Mouse (Mus musculus) myocyte (in vitro differentiated cells): ENCODE data around the gene Lysmd3. TPM values are rescaled to one million over a fixed set of nuclear protein-coding genes. Genes with fewer than 3 reads are reported as not detected.
"Not testable (repeated sequence)": the region's sequence is repeated elsewhere in the genome, so short reads cannot be mapped to it uniquely, and the experiment has no call there.

Experiments
- H3K27me3 ChIP-seq: one replicate; pipeline ENCODE4 v1.6.1; 2011; ENCODE audit not compliant: control insufficient read depth, insufficient read depth, insufficient read length
- H3K36me3 ChIP-seq: one replicate; pipeline ENCODE4 v1.6.1; 2011; ENCODE audit not compliant: control insufficient read depth, insufficient read depth
- H3K4me2 ChIP-seq: one replicate; pipeline ENCODE4 v1.6.1; 2011; ENCODE audit warnings: low read depth, control low read depth
- H3K4me3 ChIP-seq: one replicate; pipeline ENCODE4 v1.5.1; 2011; ENCODE audit warnings: mild to moderate bottlenecking, control low read depth, moderate library complexity
- H3K79me2 ChIP-seq: one replicate; pipeline ENCODE4 v1.6.1; 2011; ENCODE audit not compliant: control insufficient read depth, insufficient read depth
- H3ac ChIP-seq: one replicate; pipeline ENCODE4 v1.6.1; 2011; ENCODE audit not compliant: control insufficient read depth, insufficient read length
- CEBPB ChIP-seq: IDR thresholded peaks from 2 replicates; pipeline ENCODE4 v1.6.1; 2011; ENCODE audit warnings: mild to moderate bottlenecking, moderate library complexity; ENCODE audit not compliant: poor library complexity, insufficient read depth, severe bottlenecking
- E2F4 ChIP-seq: IDR thresholded peaks from one replicate; pipeline ENCODE4 v1.6.1; 2011; ENCODE audit warnings: mild to moderate bottlenecking, control low read depth, moderate library complexity; ENCODE audit not compliant: insufficient read depth
- MAX ChIP-seq: IDR thresholded peaks from one replicate; pipeline ENCODE4 v1.6.1; 2011; ENCODE audit warnings: low read depth, mild to moderate bottlenecking, control low read depth
- MYOD1 ChIP-seq, 3 experiments: IDR thresholded peaks; one replicate each; pipeline ENCODE4 v1.6.1; 2011; ENCODE audit warnings: control low read depth in 2 of 3, low read depth in 2 of 3, mild to moderate bottlenecking in 2 of 3, moderate library complexity in 1 of 3; ENCODE audit not compliant: insufficient read length in 2 of 3, control insufficient read depth in 1 of 3
- MYOG ChIP-seq, 3 experiments: IDR thresholded peaks; one replicate each; pipeline ENCODE4 v1.6.1; 2011; ENCODE audit warnings: control low read depth in 2 of 3, low read depth in 2 of 3, mild to moderate bottlenecking in 2 of 3; ENCODE audit not compliant: insufficient read length in 2 of 3, control insufficient read depth in 1 of 3, insufficient read depth in 1 of 3
- POLR2A ChIP-seq: IDR thresholded peaks from one replicate; pipeline ENCODE4 v1.6.1; 2011; ENCODE audit warnings: low read depth, mild to moderate bottlenecking, control low read depth, moderate library complexity; ENCODE audit not compliant: insufficient read length
- POLR2AphosphoS2 ChIP-seq: IDR thresholded peaks from one replicate; pipeline ENCODE4 v1.6.1; 2011; ENCODE audit warnings: low read depth, control low read depth; ENCODE audit not compliant: insufficient read length
- REST ChIP-seq: IDR thresholded peaks from one replicate; pipeline ENCODE4 v1.6.1; 2011; ENCODE audit warnings: mild to moderate bottlenecking, control low read depth, moderate library complexity; ENCODE audit not compliant: insufficient read depth, insufficient read length
- SRF ChIP-seq: IDR thresholded peaks from one replicate; pipeline ENCODE4 v1.6.1; 2011; ENCODE audit warnings: low read depth; ENCODE audit not compliant: control insufficient read depth, insufficient read length
- TCF12 ChIP-seq: IDR thresholded peaks from one replicate; pipeline ENCODE4 v1.6.1; 2011; ENCODE audit warnings: mild to moderate bottlenecking, control low read depth; ENCODE audit not compliant: poor library complexity, insufficient read depth, severe bottlenecking
- TCF3 ChIP-seq: IDR thresholded peaks from one replicate; pipeline ENCODE4 v1.6.1; 2011; ENCODE audit warnings: low read depth, control low read depth; ENCODE audit not compliant: insufficient read length
- USF1 ChIP-seq: IDR thresholded peaks from one replicate; pipeline ENCODE4 v1.6.1; 2011; ENCODE audit warnings: low read depth, mild to moderate bottlenecking, control low read depth, moderate library complexity
- polyA plus RNA-seq: library from polyadenylated mRNA; unstranded; fragments of >200 nt; fragmentation: generic; extraction: Trizol; gene quantifications from one replicate; pipeline ENCODE4 v1.2.1, GENCODE M21; 2012; ENCODE audit warnings: missing spikeins

The Lysmd3 gene
- polyA plus RNA-seq: 4.2 TPM

DNA sequence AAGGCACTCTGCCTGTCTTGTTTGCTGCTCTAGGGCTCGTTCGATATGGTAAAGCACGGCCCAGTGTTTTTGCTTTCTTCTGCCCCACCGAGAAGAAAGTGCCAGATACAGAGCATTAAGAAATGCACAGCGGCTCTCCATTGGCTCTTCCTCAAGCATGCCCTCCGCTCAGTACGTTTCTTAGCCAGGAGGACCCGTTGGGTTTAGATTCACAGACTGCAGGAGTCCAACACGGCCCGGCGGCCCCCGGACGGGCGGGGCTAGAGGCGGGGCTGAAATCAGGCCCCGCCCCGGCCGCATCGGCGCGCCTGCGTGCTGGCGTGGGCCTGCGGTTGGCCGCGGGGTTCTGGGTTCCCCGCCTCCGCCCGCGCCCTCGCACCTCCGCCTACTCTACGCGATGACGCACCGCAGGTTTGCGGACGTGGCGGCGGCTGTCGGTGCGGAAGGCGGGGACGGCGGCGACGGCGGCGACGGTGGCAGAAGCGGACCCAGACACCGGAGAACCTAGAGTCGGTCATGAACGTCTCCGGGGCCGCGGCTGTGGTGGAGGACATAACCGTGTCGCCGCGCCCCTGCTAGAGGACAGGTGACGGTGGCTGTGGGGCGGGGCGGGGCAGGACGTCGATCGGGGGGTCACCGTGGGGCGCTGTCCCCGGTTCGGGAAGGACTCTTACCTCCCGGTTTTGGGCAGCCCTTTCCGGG, at the start of gene Lysmd3:
Gene Lysmd3, plus strand, starts transcription at position 313 of the 702 bp plus-strand sequence.
- TF ChIP-seq TCF3 (peak; percentile 18), MYOG (IDR thresholded peaks at IDR 0.05; ENCODE audit: control insufficient read depth in 1 of 3, insufficient read depth in 1 of 3, insufficient read length in 2 of 3, low read depth in 2 of 3) (peak in 2 of 3 experiments; percentile 62 to 69), MYOD1 (IDR thresholded peaks at IDR 0.05; ENCODE audit: control insufficient read depth in 1 of 3, insufficient read length in 2 of 3, low read depth in 2 of 3) (peak in 2 of 3 experiments; percentile 25 to 43), POLR2AphosphoS2 (peak; percentile 84), CEBPB (no peak), POLR2A (peak; percentile 89)
- Histone ChIP-seq H3K27me3 (no peaks in the 10 kb centered on the region), H3ac (peak within 1 kb of the TSS; percentile 82), H3K36me3 (no peaks in the 10 kb centered on the region), H3K4me3 (peak within 1 kb of the TSS; percentile 77), H3K79me2 (peaks cover 37% of the 10 kb centered on the region), H3K4me2 (peak within 1 kb of the TSS; percentile 81)

DNA sequence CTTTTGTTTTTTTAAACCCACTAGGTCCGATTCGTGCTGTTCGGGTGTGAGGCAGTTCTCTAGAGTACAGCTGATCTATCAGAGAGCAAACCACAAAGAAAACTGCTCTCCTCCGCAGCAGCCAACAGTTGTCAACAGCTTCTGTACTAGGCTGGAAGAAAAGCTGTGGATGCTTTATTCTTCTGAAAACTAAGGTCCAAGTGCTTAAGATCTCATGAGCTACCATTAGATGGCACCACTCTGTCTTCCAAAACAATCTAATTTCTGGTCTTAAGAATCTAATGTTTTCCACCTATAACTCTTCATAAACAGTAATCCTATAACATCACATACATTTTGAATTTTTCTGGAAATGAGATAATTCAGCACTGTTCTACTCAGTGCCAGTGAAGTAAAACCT, 47.1 kb upstream of the Lysmd3 start:
- Histone ChIP-seq H3K79me2 (no peaks in the 10 kb centered on the region), H3K36me3 (no peaks in the 10 kb centered on the region), H3K4me2 (no peak overlapping the region), H3K4me3 (no peak overlapping the region), H3ac (no peak overlapping the region), H3K27me3 (no peaks in the 10 kb centered on the region)
- TF ChIP-seq MYOD1 (IDR thresholded peaks at IDR 0.05; ENCODE audit: control insufficient read depth in 1 of 3, insufficient read length in 2 of 3, low read depth in 2 of 3) (no peak), POLR2AphosphoS2 (no peak), REST (no peak), SRF (no peak), MAX (no peak), POLR2A (no peak)

DNA sequence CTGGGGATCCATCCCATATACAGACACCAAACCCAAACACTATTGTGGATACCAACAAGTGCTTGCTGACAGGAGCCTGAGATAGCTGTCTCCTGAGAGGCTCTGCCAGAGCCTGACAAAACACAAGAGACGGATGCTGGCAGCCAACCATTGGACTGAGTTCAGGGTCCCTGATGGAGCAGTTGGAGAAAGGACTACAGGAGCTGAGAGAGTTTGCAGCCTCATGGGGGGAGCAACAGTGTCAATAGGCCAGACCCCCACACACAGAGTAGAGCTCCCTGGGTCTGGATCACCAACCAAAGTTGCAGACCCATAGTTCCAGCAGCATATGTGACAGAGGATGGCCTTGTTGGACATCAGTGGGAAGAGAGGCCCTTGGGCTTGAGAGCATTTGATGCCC, 29.6 kb upstream of the Lysmd3 start:
- H3K4me3 ChIP-seq, H3ac ChIP-seq, H3K36me3 ChIP-seq, H3K27me3 ChIP-seq, H3K4me2 ChIP-seq, H3K79me2 ChIP-seq: not testable (repeated sequence)

DNA sequence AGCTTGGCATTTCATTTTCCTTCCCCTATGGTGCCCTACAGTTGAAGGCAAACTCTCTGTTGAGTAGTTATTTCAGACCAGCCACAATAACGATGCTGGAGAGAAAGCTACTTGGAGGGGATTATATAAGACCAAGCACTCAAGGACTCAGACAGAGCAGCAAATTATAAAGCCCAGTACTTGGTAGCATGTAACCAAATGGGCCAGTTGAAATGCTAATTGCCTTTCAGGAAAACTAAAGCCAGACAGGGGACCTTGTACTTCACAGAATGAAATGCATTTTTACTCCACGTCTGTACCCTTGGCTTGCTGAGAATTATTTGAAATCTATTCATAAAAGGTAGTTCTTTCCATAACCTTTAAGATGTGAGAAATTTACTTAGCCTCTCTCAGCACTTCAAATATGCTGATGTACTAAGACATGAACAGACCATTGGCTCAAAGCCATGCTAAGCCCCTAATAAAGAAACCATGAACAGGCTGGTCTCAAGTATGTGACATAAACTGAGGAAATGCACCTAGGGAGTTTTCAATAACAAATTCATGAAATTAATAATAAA, 28.8 kb upstream of the Lysmd3 start:
- no peak for TF ChIP-seq MYOD1 (IDR thresholded peaks at IDR 0.05; ENCODE audit: control insufficient read depth in 1 of 3, insufficient read length in 2 of 3, low read depth in 2 of 3)
- TF ChIP-seq TCF3: no peak
- no peak for TF ChIP-seq E2F4
- TF ChIP-seq USF1: no peak
- no peak for TF ChIP-seq POLR2A
- TF ChIP-seq SRF: no peak
- TF ChIP-seq REST: no peak
- TF ChIP-seq MYOG (IDR thresholded peaks at IDR 0.05; ENCODE audit: control insufficient read depth in 1 of 3, insufficient read depth in 1 of 3, insufficient read length in 2 of 3, low read depth in 2 of 3): no peak
- no peak for TF ChIP-seq POLR2AphosphoS2
- TF ChIP-seq CEBPB: no peak
- TF ChIP-seq TCF12: no peak
- no peak for TF ChIP-seq MAX
- no peak overlapping the region for H3ac ChIP-seq
- no peak overlapping the region for H3K4me2 ChIP-seq
- no peaks in the 10 kb centered on the region for H3K79me2 ChIP-seq
- H3K4me3 ChIP-seq: no peak overlapping the region
- peaks cover 9% of the 10 kb centered on the region for H3K27me3 ChIP-seq
- no peaks in the 10 kb centered on the region for H3K36me3 ChIP-seq

DNA sequence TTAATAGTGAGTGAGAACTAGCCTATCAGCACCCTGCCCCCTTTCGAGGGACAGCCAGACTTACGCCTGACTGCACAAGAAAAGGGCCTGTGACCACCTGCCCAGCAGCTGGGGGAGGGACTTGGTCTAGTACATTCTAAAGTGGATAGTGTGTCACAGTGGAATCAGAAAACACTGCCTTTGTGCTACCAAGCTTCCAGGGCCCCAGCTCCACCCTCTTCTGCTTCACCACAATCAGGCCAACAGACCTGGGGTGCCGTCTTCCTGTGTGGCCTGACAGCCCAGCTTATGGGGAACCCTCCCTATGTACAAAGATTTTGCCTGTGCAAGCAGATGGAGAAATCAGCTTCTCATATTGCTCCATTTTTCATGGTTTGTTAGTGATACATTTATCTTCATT, 28.1 kb upstream of the Lysmd3 start:
- peaks cover 9% of the 10 kb centered on the region for H3K27me3 ChIP-seq
- no peaks in the 10 kb centered on the region for H3K79me2 ChIP-seq
- no peaks in the 10 kb centered on the region for H3K36me3 ChIP-seq
- TF ChIP-seq TCF12: no peak
- TF ChIP-seq TCF3: no peak
- no peak for TF ChIP-seq CEBPB
- H3ac ChIP-seq: no peak overlapping the region
- H3K4me3 ChIP-seq: no peak overlapping the region
- no peak overlapping the region for H3K4me2 ChIP-seq
